Mouse (Mus musculus) embryonic facial prominence, embryonic 15.5 days (tissue): ENCODE results near the gene Gm28360. TPM values are rescaled to one million over a fixed set of nuclear protein-coding genes. Genes with fewer than 3 reads are reported as not detected.
"Not testable (repeated sequence)": the region's sequence is repeated elsewhere in the genome, so short reads cannot be mapped to it uniquely, and the experiment has no call there.

Source experiments
- ATAC-seq: fragments of 200-750 bp; cut with Nextera tagmentation; 2 replicates; pipeline ENCODE4 v1.8.0; 2017; ENCODE audit warnings: low read depth, moderate TSS enrichment; ENCODE audit not compliant: insufficient number of reproducible peaks, low FRiP score, low TSS enrichment
- H3K27ac ChIP-seq: fragments of 300-500 bp; sonication (generic); replicated peaks from 2 replicates; pipeline ENCODE4 v1.5.1; 2015; ENCODE audit warnings: mild to moderate bottlenecking, inconsistent platforms
- H3K27me3 ChIP-seq: fragments of 300-500 bp; sonication (generic); 2 replicates; pipeline ENCODE4 v1.6.1; 2015; ENCODE audit warnings: inconsistent platforms
- H3K36me3 ChIP-seq: fragments of 300-500 bp; sonication (generic); 2 replicates; pipeline ENCODE4 v1.6.1; 2015; ENCODE audit warnings: mild to moderate bottlenecking, inconsistent platforms
- H3K4me1 ChIP-seq: fragments of 300-500 bp; sonication (generic); 2 replicates; pipeline ENCODE4 v1.6.1; 2015; ENCODE audit warnings: inconsistent platforms
- H3K4me2 ChIP-seq: fragments of 300-500 bp; sonication (generic); replicated peaks from 2 replicates; pipeline ENCODE4 v1.6.1; 2015; ENCODE audit warnings: mild to moderate bottlenecking, inconsistent platforms
- H3K4me3 ChIP-seq: fragments of 300-500 bp; sonication (generic); replicated peaks from 2 replicates; pipeline ENCODE4 v1.5.1; 2015; ENCODE audit warnings: mild to moderate bottlenecking, inconsistent platforms
- H3K9ac ChIP-seq: fragments of 300-500 bp; sonication (generic); 2 replicates; pipeline ENCODE4 v1.6.1; 2015; ENCODE audit warnings: inconsistent platforms
- H3K9me3 ChIP-seq: fragments of 300-500 bp; sonication (generic); replicated peaks from 2 replicates; pipeline ENCODE4 v1.6.1; 2016; ENCODE audit warnings: inconsistent platforms
- WGBS: fragments of 180-500 bp; shearing (Covaris S2); methylation state at CpG from one replicate; pipeline ENCODE4 v1.1.7; 2015; 5-methylcytosine and 5-hydroxymethylcytosine counted together
- polyA plus RNA-seq: library from polyadenylated mRNA; unstranded; fragments of >200 nt; fragmentation: Nextera tagmentation; extraction: Ambion mirVana; gene quantifications from 2 replicates; pipeline ENCODE4 v1.2.1, GENCODE M21; 2015

The Gm28360 gene
- not detected in 2 replicates for polyA plus RNA-seq

DNA sequence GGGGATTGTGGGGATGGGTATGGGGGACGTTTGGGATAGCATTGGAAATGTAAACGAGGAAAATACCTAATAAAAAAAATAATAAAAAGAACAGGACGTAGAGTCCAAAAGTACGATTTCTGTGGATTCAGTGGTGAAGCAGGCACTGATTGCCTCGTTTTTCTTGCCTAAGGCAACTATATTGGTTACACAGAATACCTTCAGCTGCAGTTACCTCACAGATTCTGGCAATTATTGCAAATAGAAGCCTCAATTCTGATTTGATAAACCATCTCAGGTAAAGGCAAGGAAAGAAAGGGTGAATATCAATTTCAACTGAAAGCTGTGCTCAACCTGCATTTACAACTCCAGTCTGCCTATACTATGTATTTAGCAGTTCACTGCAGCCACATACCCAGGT, at the start of gene Gm28360:
Gene Gm28360, plus strand, starts transcription at position 301 of the 400 bp plus-strand sequence.
- not testable (repeated sequence) for H3K27me3 ChIP-seq, ATAC-seq, H3K36me3 ChIP-seq, H3K9me3 ChIP-seq, H3K4me3 ChIP-seq, H3K9ac ChIP-seq, H3K4me1 ChIP-seq, H3K27ac ChIP-seq, H3K4me2 ChIP-seq
- WGBS: 66% methylated on average over 5 of the region's 5 CpGs

DNA sequence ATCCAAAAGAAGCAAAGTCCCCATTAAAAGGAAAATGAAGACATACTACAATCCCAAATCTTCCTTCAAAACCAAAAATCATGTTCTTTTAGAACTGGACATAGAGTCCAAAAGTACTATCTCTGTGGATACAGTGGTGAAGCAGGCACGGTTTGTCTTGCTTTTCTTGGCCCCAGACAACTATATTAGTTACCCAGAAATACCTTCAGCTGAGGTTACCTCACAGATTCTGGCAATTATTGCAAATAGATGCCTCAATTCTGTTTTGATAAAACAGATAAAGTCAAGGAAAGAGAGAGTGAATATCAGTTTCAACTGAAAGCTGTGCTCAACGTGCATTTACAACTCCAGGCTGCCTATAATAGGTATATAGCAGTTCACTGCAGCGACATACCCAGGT, 49.0 kb upstream of the Gm28360 start, which contains the start of gene B020011L13Rik:
Gene B020011L13Rik, plus strand, starts transcription at position 301 of the 400 bp plus-strand sequence.
- H3K27ac ChIP-seq, H3K36me3 ChIP-seq, H3K4me3 ChIP-seq, ATAC-seq, H3K9me3 ChIP-seq, H3K27me3 ChIP-seq, H3K4me1 ChIP-seq, H3K4me2 ChIP-seq, H3K9ac ChIP-seq: not testable (repeated sequence)
- WGBS: 53% methylated on average over 3 of the region's 3 CpGs

DNA sequence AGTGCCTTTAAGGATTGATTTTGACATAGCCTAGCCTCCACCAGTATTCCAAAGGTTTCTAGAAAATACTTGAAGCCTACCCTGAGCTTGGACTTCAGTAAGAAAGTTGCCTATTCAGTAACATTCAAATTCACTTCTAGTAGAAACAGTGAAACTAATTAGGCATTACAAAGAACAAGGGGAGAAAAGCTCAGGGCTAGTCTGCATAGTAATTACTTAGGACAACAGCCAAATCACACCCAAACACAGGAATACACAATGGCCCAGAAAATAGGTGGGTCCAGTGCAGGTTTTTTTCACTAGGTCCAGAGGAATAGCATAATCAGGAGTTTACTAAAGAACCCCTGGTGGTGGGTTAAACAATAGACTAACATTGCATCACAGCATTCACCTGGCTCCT, 13.6 kb upstream of the Gm28360 start:
- not testable (repeated sequence) for ATAC-seq, H3K9me3 ChIP-seq, H3K4me3 ChIP-seq, H3K4me1 ChIP-seq, H3K4me2 ChIP-seq, H3K9ac ChIP-seq, H3K27ac ChIP-seq, H3K27me3 ChIP-seq, H3K36me3 ChIP-seq

DNA sequence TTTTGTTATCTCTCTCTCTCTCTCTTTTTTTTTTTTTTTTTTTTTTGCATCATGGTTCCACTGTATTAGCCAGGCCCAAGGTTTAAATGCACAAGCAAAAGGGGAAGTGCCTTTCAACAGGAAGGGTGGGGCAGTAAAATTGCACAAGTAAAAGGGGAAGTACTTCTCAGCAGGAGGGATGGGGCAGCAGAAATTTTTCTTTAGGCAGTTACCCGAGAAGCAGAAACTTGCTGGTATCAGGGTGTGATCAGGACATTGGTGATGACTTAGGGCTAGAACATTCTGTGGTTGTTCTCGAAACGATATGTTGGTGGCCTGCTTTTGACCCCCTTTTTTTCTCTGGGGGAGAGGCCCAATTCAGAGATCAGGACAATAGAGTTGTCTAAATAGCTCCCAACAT, 21.8 kb downstream of the Gm28360 start:
- H3K4me3 ChIP-seq, H3K36me3 ChIP-seq, H3K27ac ChIP-seq, H3K9me3 ChIP-seq, H3K4me2 ChIP-seq, H3K4me1 ChIP-seq, H3K27me3 ChIP-seq, ATAC-seq, H3K9ac ChIP-seq: not testable (repeated sequence)
- WGBS: 82% methylated on average over 3 of the region's 3 CpGs

Other genes with a start within 250 kb of the Gm28360 start
- gene Gm28363, start 132.9 kb upstream of the Gm28360 start, polyA plus RNA-seq: not detected in 2 replicates
- not detected in 2 replicates for gene B020011L13Rik, start 48.9 kb upstream of the Gm28360 start, polyA plus RNA-seq
- gene Gm28168, start 97.9 kb downstream of the Gm28360 start, polyA plus RNA-seq: not detected in 2 replicates
- gene Gm7145, start 135.9 kb downstream of the Gm28360 start, polyA plus RNA-seq: not detected in 2 replicates